8 mouse cellular contexts compared by ENCODE assay signal in the genomic region with DNA sequence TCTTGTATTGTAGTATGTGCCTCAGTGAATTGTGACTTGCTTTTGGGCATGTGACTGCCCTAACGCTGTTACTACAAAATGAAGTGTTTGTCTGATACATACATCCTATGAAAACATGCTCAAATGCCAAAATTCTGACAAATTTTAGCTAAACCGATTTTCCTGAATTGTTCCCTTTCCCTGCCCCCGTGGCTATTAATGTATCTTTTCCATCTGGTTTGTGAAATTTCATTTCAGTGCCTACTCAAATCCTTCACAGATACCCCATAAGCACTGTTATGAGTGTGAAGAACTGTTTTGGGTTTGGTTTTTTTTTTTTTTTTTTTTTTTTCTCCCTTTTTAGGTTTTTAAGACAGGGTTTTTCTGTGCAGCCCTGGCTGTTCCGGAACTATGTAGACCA. TPM values are rescaled to one million over a fixed set of nuclear protein-coding genes. Genes with fewer than 3 reads are reported as not detected.
A peak's percentile ranks its signal among the peaks of the same experiment; 100 is the strongest.
DNase-seq lines count a peak whose midpoint lies in the region; ATAC-seq and TF ChIP-seq lines count a peak whose summit lies in the region.

No protein-coding gene starts in this region.

- no peak for TF ChIP-seq CTCF in cerebellum, adult 2 months (IDR thresholded peaks at IDR 0.05; ENCODE audit: borderline replicate concordance, insufficient read depth, low read depth, low read length)
- TF ChIP-seq CTCF in olfactory bulb, adult 2 months (IDR thresholded peaks at IDR 0.05; ENCODE audit: insufficient read depth, low read depth, low read length): no peak

- H3K27ac ChIP-seq in cerebellum, adult 2 months (ENCODE audit: insufficient read depth, low read length): peak overlapping the region; percentile 41; the same call in 1 of the 2 replicates
- H3K27ac ChIP-seq in lung, embryonic 15.5 days: no peak overlapping the region
- H3K27ac ChIP-seq in limb, embryonic 12.5 days: 0 out of 2 replicates have a peak overlapping the region, but pooled peaks have one; percentile 17
- H3K27ac ChIP-seq in olfactory bulb, adult 2 months (ENCODE audit: insufficient read depth, low read depth, low read length): 0 out of 2 replicates have a peak overlapping the region, but pooled peaks have one; percentile 33

- peaks cover 35% of the 10 kb centered on the region for H3K36me3 ChIP-seq in lung, embryonic 15.5 days
- H3K36me3 ChIP-seq in limb, embryonic 12.5 days: peaks cover 38% of the 10 kb centered on the region

- no peak overlapping the region for H3K9ac ChIP-seq in lung, embryonic 15.5 days
- no peak overlapping the region for H3K9ac ChIP-seq in limb, embryonic 12.5 days (replicated peaks)

- 77% methylated on average over 4 of the region's 4 CpGs for WGBS in cerebellum, adult 2 months
- 61% methylated on average over 4 of the region's 4 CpGs for WGBS in lung, embryonic 15.5 days
- 71% methylated on average over 4 of the region's 4 CpGs for WGBS in limb, embryonic 12.5 days
- 79% methylated on average over 4 of the region's 4 CpGs for WGBS in olfactory bulb, adult 2 months

- H3K4me3 ChIP-seq in cerebellum, adult 2 months (replicated peaks; ENCODE audit: insufficient read depth, low read depth, low read length): peak overlapping the region; percentile 35
- H3K4me3 ChIP-seq in lung, embryonic 15.5 days: peak overlapping the region; percentile 43
- peak overlapping the region; percentile 54 for H3K4me3 ChIP-seq in limb, embryonic 12.5 days (replicated peaks)
- no peak overlapping the region for H3K4me3 ChIP-seq in olfactory bulb, adult 2 months (ENCODE audit: insufficient read depth, low read depth, low read length)

- H3K9me3 ChIP-seq in lung, embryonic 15.5 days: no peaks in the 10 kb centered on the region
- no peaks in the 10 kb centered on the region for H3K9me3 ChIP-seq in limb, embryonic 12.5 days

- no peak for ATAC-seq in lung, embryonic 15.5 days (ENCODE audit: borderline replicate concordance, extremely low read depth, low FRiP score, low TSS enrichment)
- ATAC-seq in limb, embryonic 12.5 days (ENCODE audit: insufficient number of reproducible peaks, insufficient read depth, low FRiP score, low TSS enrichment, low read depth): no peak

- no peaks in the 10 kb centered on the region for H3K27me3 ChIP-seq in cerebellum, adult 2 months (ENCODE audit: control insufficient read depth, insufficient read depth, low read length)
- H3K27me3 ChIP-seq in lung, embryonic 15.5 days: no peaks in the 10 kb centered on the region
- no peaks in the 10 kb centered on the region for H3K27me3 ChIP-seq in limb, embryonic 12.5 days

- peak overlapping the region; percentile 90 for H3K4me2 ChIP-seq in lung, embryonic 15.5 days
- H3K4me2 ChIP-seq in limb, embryonic 12.5 days: peak overlapping the region; percentile 94

- no peak for TF ChIP-seq POLR2A in cerebellum, adult 2 months (IDR thresholded peaks at IDR 0.05; ENCODE audit: borderline replicate concordance, insufficient read depth, low read length)
- TF ChIP-seq POLR2A in olfactory bulb, adult 2 months (IDR thresholded peaks at IDR 0.05; ENCODE audit: insufficient read depth, low read depth, low read length): no peak

- DNase-seq in cerebellum, adult 2 months: no peak
- DNase-seq in cerebellum, postnatal 36 days: no peak
- no peak for DNase-seq in lung, adult 18-20 months
- no peak for DNase-seq in adrenal gland, adult (ENCODE audit: inconsistent age in 2 of 2, low spot score in 1 of 2)
- DNase-seq in right cerebral cortex, postnatal 10 days (ENCODE audit: low spot score in 2 of 2): no peak

- peaks cover 3% of the 10 kb centered on the region for H3K4me1 ChIP-seq in cerebellum, adult 2 months (ENCODE audit: control insufficient read depth, insufficient read depth, low read length)
- peaks cover 5% of the 10 kb centered on the region for H3K4me1 ChIP-seq in lung, embryonic 15.5 days
- peaks cover 15% of the 10 kb centered on the region for H3K4me1 ChIP-seq in limb, embryonic 12.5 days (replicated peaks)
- H3K4me1 ChIP-seq in olfactory bulb, adult 2 months (ENCODE audit: control insufficient read depth, insufficient read depth, low read length): peaks cover 19% of the 10 kb centered on the region

RNA-seq across cellular contexts. Expression of gene Ppfia4, which starts 12.3 kb away (rescaled TPM):
- 192 and 220 TPM in 2 replicates for polyA plus RNA-seq in cerebellum, adult 2 months (2012; rRNA removed)
- polyA plus RNA-seq in lung, embryonic 15.5 days (2015; fragmentation: Nextera tagmentation; extraction: Ambion mirVana): 3.0 and 3.1 TPM in 2 replicates
- polyA plus RNA-seq in limb, embryonic 12.5 days (2016; fragmentation: Nextera tagmentation; extraction: Ambion mirVana): 6.5 and 6.7 TPM in 2 replicates
- polyA plus RNA-seq in olfactory bulb, adult 2 months (2012; ENCODE audit: insufficient read depth, insufficient read length, low replicate concordance, missing spikeins): not detected in 2 replicates

RNA-seq across cellular contexts. Expression of gene Tmem183a, which starts 16.7 kb away (rescaled TPM):
- polyA plus RNA-seq in cerebellum, adult 2 months (2012; rRNA removed): 66.2 and 68.4 TPM in 2 replicates
- polyA plus RNA-seq in lung, embryonic 15.5 days (2015; fragmentation: Nextera tagmentation; extraction: Ambion mirVana): 91.2 and 93.4 TPM in 2 replicates
- 96.6 and 99.3 TPM in 2 replicates for polyA plus RNA-seq in limb, embryonic 12.5 days (2016; fragmentation: Nextera tagmentation; extraction: Ambion mirVana)
- polyA plus RNA-seq in olfactory bulb, adult 2 months (2012; ENCODE audit: insufficient read depth, insufficient read length, low replicate concordance, missing spikeins): not detected in 2 replicates

RNA-seq across cellular contexts. Expression of gene 4933406M09Rik, which starts 40.7 kb away (rescaled TPM):
- polyA plus RNA-seq in cerebellum, adult 2 months (2012; rRNA removed): not detected in 2 replicates
- polyA plus RNA-seq in lung, embryonic 15.5 days (2015; fragmentation: Nextera tagmentation; extraction: Ambion mirVana): not detected in 2 replicates
- polyA plus RNA-seq in limb, embryonic 12.5 days (2016; fragmentation: Nextera tagmentation; extraction: Ambion mirVana): not detected in 2 replicates
- polyA plus RNA-seq in olfactory bulb, adult 2 months (2012; ENCODE audit: insufficient read depth, insufficient read length, low replicate concordance, missing spikeins): not detected in 2 replicates

RNA-seq across cellular contexts. Expression of gene Myog, which starts 55.3 kb away (rescaled TPM):
- polyA plus RNA-seq in cerebellum, adult 2 months (2012; rRNA removed): 0.06 TPM in 1 of 2 replicates, not detected in the other
- 0.41 and 2.1 TPM in 2 replicates for polyA plus RNA-seq in lung, embryonic 15.5 days (2015; fragmentation: Nextera tagmentation; extraction: Ambion mirVana)
- polyA plus RNA-seq in limb, embryonic 12.5 days (2016; fragmentation: Nextera tagmentation; extraction: Ambion mirVana): 108 and 119 TPM in 2 replicates
- polyA plus RNA-seq in olfactory bulb, adult 2 months (2012; ENCODE audit: insufficient read depth, insufficient read length, low replicate concordance, missing spikeins): not detected in 2 replicates
